Mouse (Mus musculus) megakaryocyte, embryonic 14.5 days (primary cell): ENCODE measurements at regions not wholly inside any gene's neighbourhood (a gene's known extent, or its start where the extent isn't known, plus 50 kb on each side); places are given as distances from the start of the nearest gene placed in this dataset.

ENCODE experiments used
- FLI1 ChIP-seq: IDR thresholded peaks from 2 replicates; pipeline ENCODE4 v1.6.1; 2012; ENCODE audit warnings: low read length, inconsistent platforms, mixed read lengths
- GATA1 ChIP-seq: IDR thresholded peaks from 3 replicates; pipeline ENCODE4 v1.6.1; 2012; ENCODE audit warnings: mixed read lengths, low read length, inconsistent platforms, borderline replicate concordance

- TF ChIP-seq GATA1 (no peak), FLI1 (no peak)
These were observed 64.1 kb upstream of the Sall1 start for GRCm38 (mm10) chr8:89107895-89108660.
